Mouse (Mus musculus) adipocyte (in vitro differentiated cells): ENCODE results near the gene Cd3eap.

Source experiments
- DNase-seq: peaks from one replicate; pipeline ENCODE4 v3.0.0-alpha.2; 2016; ENCODE audit warnings: low spot score

The Cd3eap gene

GRCm38 (mm10) chr7:19307739-19308453 is 51.4 kb downstream of the Cd3eap start:
- peak; percentile 72 for DNase-seq

DNA sequence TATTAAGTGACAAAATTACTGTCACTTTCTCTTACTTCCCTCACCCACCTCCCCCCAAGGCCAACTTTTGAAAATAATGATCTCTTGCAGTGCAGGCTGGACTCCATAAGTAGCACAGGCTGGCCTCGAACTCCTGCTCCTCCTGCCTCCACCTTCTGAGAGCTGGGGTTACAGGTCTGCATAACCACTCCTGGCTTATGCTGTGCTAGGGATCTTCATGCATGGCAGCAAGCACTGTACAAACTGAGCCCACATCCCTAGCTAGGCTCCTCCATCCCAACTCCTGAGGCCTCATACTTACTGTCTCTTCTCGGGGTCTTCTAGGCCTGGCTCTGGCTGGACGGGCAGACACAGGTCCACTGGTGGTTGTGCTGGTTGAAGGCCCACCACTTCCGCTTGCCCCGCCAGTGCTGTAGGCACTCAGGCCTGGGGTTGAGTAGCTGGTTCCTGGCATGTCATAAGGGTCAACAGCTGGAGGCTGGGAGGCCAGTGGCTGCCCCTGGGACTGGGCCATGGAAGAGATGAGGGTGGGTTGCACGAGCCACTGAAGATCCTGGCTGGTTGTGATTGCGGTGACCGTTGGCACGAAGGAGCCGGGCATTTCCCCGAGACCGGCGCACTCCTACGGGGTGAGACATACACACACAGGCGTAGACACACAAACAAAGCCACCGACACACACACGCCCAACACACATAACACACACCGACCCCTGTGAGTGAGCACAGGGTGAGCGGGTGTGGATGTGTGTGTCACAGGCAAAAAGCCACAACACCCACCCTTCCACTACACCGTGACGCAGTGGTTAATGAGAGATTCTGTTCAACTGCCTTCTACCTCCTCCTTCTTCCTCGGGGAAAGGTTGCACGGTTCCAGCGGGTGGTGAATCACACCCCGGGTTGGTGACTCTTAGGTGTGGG is 52.2 kb downstream of the Cd3eap start:
- DNase-seq = no peak
